Mouse (Mus musculus): ENCODE data around the gene Dapk3.

Dapk3 gene

GRCm38 (mm10) chr10:81182336-81183333 lies at the start of gene Dapk3:
Dapk3 (plus strand) TSS chr10:81183005.
- peak; percentile 99 for DNase-seq (ENCODE audit: low read depth)

DNA sequence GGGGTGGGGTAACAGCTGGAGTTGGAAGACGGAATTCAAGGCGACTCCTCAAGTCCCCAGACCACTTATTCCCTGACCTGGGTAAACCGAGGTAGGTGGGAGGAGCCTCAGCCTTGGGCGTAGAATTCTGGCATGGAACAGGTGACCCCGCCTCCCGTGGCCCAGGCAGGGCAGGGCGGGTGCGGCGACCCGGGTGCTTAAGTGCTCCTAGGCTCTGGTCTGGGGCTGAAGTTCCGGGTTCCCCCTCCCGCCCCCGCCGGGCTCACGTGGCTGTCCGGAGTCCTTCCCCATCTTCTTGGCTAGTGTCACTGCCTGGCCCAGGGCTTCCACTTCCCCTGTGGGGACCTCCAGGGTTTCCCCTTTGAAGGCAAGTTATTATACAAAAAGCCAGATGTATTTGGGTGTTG lies 48.6 kb upstream of the Dapk3 start:
- peak; percentile 60 for DNase-seq (ENCODE audit: low read depth)

DNA sequence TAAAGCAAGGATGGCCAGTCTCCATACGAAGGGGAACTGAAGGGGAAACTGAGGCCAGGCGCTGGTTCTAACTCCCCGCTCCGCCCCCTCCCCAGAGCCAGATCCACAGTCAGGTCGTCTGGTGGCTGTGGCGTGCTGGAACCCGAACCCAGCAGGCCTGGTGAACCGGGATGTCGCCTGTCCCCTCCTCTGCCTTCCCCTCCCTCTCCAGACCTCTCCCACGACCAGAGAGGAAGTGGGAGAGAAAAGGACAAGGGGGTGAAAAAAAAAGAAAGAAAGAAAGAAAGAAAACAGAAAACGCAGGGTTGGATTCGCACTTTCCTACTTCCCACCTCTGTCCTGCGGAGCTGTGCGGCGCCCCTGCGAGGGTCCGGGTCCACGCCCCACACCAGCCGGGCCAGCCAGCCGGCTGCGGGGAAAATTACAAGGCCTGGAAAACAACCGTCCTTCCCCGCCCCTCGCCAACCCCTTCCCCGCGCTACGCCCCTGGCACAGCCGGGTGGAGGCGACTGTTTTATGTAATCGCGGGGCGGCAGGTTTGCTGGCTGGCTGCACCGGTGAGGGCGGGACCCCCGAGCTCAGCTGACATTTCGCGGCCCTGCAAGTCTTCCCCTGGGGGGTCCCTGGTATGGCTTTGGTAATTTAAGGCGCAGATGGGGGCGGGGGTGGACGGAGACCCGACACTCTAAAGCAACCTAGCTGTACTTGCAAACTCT lies 47.7 kb upstream of the Dapk3 start, which contains the start of gene Zbtb7a:
Gene Zbtb7a (plus strand): TSS at position 255 of the 716 bp plus-strand sequence.
- DNase-seq (ENCODE audit: low read depth), result no peak

DNA sequence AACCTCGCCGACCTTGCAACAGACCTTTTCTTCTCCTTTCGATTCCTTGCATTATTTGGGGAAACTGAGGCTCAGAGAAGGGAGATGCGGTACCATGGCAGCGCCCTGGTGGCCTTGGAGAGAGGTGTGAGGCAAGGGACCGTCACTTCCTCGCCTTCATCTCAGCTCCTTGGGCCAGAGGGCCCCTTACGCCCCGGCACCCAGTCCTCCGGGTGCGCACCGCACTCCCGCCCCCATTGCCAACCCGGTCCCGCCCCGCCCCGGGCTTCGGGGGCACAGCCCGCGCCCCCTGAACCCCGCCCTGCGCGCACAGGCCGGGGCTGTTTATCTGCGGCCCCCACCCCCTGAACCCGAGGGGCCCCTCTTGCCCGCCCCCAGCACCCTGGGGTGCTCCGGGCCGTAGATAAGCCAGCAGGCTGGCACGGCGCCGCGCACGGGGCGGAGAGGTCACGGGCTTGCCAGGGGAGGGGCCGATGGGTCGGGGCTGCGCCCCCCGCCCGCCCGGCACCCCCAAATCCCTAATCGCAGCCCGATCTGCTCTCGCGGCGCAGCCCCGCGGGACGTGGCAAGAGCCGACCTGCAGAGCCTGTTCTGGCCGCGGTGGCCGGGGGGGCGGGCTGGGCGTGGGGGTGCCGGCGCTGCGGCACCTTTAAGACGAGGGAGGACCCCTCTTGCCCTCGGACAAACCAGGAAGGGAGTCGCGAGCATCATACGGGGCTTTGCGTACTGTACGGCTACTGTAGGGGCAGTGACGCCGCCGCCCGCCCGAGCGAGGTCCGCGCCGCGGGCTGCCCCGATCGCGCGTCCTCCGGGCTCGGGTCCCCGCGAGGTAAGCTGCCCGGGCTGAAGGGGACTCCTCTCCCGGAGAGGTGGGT lies 46.7 kb upstream of the Dapk3 start:
- DNase-seq (ENCODE audit: low read depth), result peak; percentile 81

GRCm38 (mm10) chr10:81136706-81137231 lies 46.0 kb upstream of the Dapk3 start:
- peak; percentile 67 for DNase-seq (ENCODE audit: low read depth)

DNA sequence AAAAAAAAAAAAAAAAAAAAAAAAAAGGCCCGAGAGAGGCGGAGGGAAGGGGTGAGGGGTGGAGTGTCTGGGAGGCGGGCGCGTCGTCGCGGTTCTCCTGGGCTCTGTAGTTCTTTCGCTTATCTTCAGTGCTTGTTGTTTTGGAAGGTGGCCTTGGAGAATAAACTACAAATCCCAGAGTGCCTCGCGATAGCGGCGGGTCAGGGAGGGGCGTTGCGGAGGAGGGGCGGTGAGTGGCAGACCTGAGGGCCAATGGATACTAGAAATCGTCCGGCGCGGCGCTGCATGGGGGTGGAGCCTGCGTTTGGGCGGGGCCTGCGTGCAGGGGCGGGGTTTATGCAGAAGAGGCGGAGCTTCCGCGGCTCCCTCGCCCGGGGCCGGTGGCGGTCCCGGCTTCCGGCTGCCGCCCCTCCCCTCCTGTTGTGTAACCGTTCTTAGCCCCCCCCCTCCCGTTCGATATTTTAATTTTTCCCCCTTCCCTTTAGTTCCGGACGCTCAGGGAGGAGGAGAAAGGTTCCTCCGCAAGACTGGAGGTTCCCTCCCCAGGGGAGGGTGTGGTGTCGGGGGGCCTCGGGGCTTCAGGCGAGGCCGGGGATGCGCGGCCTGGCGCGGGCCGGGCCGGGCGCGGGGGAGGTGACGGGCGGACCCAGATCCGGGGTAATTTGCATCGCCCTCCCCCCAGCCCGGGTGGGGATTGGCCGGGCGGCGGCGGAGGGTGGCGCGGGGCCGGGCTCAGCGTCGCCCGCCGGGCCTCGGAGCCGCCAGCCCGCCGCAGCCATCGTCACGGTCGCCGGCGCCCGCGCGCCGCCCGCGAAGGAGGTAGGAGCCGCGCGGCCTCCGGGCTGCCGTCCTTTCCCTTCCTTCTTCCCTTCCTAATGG lies 45.3 kb upstream of the Dapk3 start:
- peak; percentile 96 for DNase-seq (ENCODE audit: low read depth)

DNA sequence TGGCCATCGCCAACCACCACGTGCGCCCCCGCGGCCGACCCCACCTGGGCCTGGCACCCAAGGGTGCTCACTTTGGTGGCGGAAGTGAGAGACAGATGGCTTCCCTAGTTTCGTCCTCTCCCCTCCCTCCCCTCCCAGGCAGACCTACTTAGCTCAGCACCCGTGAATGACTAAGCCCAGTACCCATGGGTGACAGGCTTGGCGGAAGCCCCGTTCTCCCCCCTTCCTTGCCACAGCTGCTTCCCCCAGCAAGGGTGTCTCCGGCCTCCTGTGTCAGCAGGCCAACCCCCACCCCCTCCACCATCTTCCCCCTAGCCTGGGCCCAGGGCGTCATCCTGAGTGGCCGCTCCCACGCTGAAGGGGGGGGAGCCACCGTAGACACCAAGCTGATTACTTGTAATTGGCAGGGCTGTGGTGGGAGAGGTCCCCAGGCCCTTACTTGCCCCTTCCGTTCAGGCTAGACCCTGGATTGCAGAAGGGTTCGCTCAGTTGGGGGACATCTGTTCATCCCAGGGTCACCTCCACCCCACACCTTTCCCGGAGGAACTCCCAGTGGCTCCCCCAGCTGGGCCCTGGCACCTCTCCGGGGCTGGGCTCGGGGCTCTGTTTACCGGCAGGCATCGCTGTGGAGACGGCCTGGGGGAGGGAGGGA lies 44.5 kb upstream of the Dapk3 start:
- DNase-seq (ENCODE audit: low read depth), result no peak

GRCm38 (mm10) chr10:81138821-81139528 lies 43.8 kb upstream of the Dapk3 start:
- no peak for DNase-seq (ENCODE audit: low read depth)

DNA sequence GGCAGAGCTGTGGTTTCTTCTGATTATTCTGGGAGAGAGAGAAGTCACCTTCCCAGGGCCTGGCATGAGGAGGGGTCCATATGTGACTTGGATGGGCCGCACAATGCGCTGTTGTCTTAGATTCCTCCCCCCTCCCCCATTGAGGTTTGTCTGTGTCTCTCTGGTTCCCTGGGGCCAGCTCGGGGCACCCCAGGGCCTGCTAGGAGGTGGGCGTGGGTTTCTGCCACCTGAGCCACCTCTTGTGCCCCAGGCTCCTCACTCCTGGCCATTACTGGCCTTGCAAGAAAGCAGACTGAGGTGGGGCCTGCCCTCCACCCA lies 43.3 kb upstream of the Dapk3 start:
- no peak for DNase-seq (ENCODE audit: low read depth)

- DNase-seq (ENCODE audit: low read depth), result no peak
These were observed 42.8 kb upstream of the Dapk3 start for GRCm38 (mm10) chr10:81140005-81140404.

GRCm38 (mm10) chr10:81140717-81141454 lies 41.9 kb upstream of the Dapk3 start:
- DNase-seq (ENCODE audit: low read depth), result no peak

- DNase-seq (ENCODE audit: low read depth), result no peak
These were observed 41.2 kb upstream of the Dapk3 start for GRCm38 (mm10) chr10:81141455-81142210.

- DNase-seq (ENCODE audit: low read depth), result no peak
These were observed 40.2 kb upstream of the Dapk3 start for GRCm38 (mm10) chr10:81142551-81142981.

DNA sequence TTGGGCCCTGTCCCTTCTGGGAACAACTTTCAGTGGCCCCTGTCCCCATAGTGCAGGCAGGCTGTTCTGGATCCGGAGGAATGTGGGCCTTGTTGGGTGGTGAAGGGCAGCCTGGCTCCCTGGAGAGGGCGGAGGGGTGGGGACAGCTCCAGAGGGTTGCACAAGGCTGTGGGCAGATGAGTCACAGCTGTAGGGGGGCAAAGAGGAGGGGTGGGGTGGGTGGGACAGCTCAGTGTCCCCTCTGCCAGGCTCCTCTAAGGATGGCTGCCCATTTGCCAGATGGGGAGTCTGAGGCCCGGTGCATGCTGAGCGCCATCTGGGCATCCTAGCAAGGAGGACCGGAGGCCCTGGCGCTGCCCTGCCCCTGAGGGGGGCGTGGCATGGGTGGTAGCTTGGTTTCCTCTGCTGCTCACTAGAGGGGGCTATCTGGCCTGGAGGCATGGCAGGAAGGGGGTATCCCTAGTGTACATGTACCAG lies 39.6 kb upstream of the Dapk3 start:
- no peak for DNase-seq (ENCODE audit: low read depth)

GRCm38 (mm10) chr10:81143845-81144437 lies 38.9 kb upstream of the Dapk3 start:
- DNase-seq (ENCODE audit: low read depth), result no peak

DNA sequence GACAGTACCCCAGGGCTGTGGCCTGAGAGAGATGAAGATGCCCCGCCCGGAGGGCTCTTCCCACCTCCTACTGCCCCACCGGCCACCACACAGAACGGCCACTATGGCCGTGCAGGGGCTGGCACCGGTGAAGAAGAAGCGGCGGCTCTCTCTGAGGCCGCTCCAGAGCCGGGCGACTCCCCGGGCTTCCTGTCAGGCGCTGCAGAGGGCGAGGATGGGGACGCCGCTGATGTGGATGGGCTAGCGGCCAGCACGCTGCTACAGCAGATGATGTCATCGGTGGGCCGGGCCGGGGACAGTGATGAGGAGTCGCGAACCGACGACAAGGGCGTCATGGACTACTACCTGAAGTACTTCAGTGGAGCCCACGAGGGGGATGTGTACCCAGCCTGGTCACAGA lies 38.1 kb upstream of the Dapk3 start:
- no peak for DNase-seq (ENCODE audit: low read depth)

DNA sequence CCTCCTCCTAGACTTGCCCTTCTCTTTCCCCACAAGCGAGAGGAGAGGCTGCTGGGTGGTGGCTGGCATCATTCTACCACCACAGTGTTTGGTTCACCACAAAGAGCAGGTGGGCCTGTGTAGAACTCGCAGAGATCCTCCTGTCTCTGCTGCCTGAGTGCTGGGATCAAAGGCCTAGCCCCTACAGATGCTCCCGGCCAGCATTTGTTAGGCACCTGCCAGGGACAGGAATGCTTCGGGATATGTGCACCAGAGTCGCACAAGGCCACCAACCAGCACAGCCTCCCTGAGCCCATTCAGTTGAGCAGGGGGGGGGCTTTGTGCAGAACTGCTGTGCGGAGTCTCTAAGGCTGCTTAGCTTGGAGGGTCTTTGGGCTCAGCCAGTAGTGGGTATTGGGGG lies 37.5 kb upstream of the Dapk3 start:
- DNase-seq (ENCODE audit: low read depth), result no peak

DNA sequence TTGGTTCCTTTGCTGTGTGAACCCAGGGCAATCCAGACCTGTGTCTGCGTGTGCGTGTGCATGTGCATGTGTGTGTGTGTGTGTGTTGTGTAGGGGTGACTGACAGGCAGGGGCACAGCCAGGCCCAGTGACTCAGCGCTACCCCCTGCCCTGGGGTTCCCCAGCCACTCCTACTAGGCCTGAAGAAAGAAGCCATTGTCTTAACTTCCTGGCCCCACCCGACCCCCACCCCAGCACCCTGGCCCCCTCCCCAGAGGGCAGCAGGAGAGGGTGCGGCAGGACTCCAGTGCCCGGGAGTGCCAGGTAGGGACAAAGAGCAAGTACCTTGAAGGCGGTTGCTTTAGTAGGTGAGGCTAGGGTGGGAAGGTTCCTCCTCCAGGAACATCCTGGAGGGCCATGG lies 37.0 kb upstream of the Dapk3 start:
- no peak for DNase-seq (ENCODE audit: low read depth)
